Mouse (Mus musculus) CH12.LX (cell line): ENCODE data around the gene Borcs6.

ENCODE experiments used
- BHLHE40 ChIP-seq: IDR thresholded peaks from 2 replicates; pipeline ENCODE4 v1.6.1; 2011; ENCODE audit warnings: mild to moderate bottlenecking, low read depth, low read length, improper control_type of control experiment
- CHD1 ChIP-seq: IDR thresholded peaks from 2 replicates; pipeline ENCODE4 v1.6.1; 2012; ENCODE audit warnings: low read depth, low read length, improper control_type of control experiment, inconsistent platforms
- CTCF ChIP-seq, 2 experiments: IDR thresholded peaks in 1 of 2; conservative IDR thresholded peaks in 1 of 2; 2 replicates each; pipeline ENCODE4 v1.5.1; 2011 to 2012; ENCODE audit warnings: low read depth in 2 of 2, low read length in 2 of 2, improper control_type of control experiment in 1 of 2, inconsistent platforms in 1 of 2, mild to moderate bottlenecking in 1 of 2, moderate library complexity in 1 of 2
- GABPA ChIP-seq: IDR thresholded peaks from 2 replicates; pipeline ENCODE4 v1.6.1; 2012; ENCODE audit warnings: low read depth, low read length, improper control_type of control experiment, inconsistent platforms; ENCODE audit not compliant: insufficient replicate concordance
- HCFC1 ChIP-seq: IDR thresholded peaks from 2 replicates; pipeline ENCODE4 v1.6.1; 2012; ENCODE audit warnings: low read depth, mild to moderate bottlenecking, inconsistent platforms, low read length, improper control_type of control experiment
- MAX ChIP-seq: IDR thresholded peaks from 2 replicates; pipeline ENCODE4 v1.6.1; 2011; ENCODE audit warnings: low read length, improper control_type of control experiment
- PAX5 ChIP-seq: IDR thresholded peaks from 2 replicates; pipeline ENCODE4 v1.6.1; 2012; ENCODE audit warnings: low read length, inconsistent platforms, mixed read lengths
- POLR2A ChIP-seq: IDR thresholded peaks from 2 replicates; pipeline ENCODE4 v1.6.1; 2011; ENCODE audit warnings: low read depth, mild to moderate bottlenecking, improper control_type of control experiment, low read length
- TCF12 ChIP-seq: IDR thresholded peaks from 2 replicates; pipeline ENCODE4 v1.6.1; 2014; ENCODE audit warnings: low read depth, mild to moderate bottlenecking, inconsistent platforms, low read length, improper control_type of control experiment

GRCm38 (mm10) chr11:69066163-69066861 lies 6.8 kb downstream of the Borcs6 start:
- TF ChIP-seq POLR2A (no peak), PAX5 (no peak), BHLHE40 (no peak), CTCF (conservative IDR thresholded peaks at IDR 0.05 in 1 of 2, IDR thresholded peaks at IDR 0.05 in 1 of 2; ENCODE audit: low read depth in 2 of 2, low read length in 2 of 2) (no peak), HCFC1 (no peak), GABPA (no peak), MAX (no peak), TCF12 (no peak), CHD1 (no peak)
